Mouse (Mus musculus): ENCODE measurements around the gene Trim43a. TPM values are rescaled to one million over a fixed set of nuclear protein-coding genes. Genes with fewer than 3 reads are reported as not detected.
"Not testable (repeated sequence)": the region's sequence is repeated elsewhere in the genome, so short reads cannot be mapped to it uniquely, and the experiment has no call there.

The Trim43a gene
- polyA plus RNA-seq (2016; fragmentation: Nextera tagmentation; extraction: Ambion mirVana), result 0.22 and 0.48 TPM in 2 replicates

- ATAC-seq (ENCODE audit: low FRiP score); H3K9me3 ChIP-seq (replicated peaks); H3K4me1 ChIP-seq: not testable (repeated sequence)
Measured at GRCm38 (mm10) chr9:88580591-88580990, at the start of gene Trim43a. Gene Trim43a, plus strand, starts transcription at chr9:88580891.

GRCm38 (mm10) chr9:88534093-88534492, 46.6 kb upstream of the Trim43a start:
- H3K4me2 ChIP-seq (replicated peaks), result no peak overlapping the region
- no peaks in the 10 kb centered on the region for H3K9me3 ChIP-seq (replicated peaks)
- WGBS, result 91% methylated on average over 5 of the region's 5 CpGs

More at GRCm38 (mm10) chr9:88580591-88580990, at the start of gene Trim43a:
- WGBS, result 82% methylated on average over 2 of the region's 2 CpGs
- not testable (repeated sequence) for H3K4me2 ChIP-seq (replicated peaks); H3K27me3 ChIP-seq; H3K36me3 ChIP-seq; H3K9ac ChIP-seq; H3K27ac ChIP-seq; H3K4me3 ChIP-seq

GRCm38 (mm10) chr9:88539546-88540224, 41.0 kb upstream of the Trim43a start:
- no peak overlapping the region for H3K27ac ChIP-seq
- no peaks in the 10 kb centered on the region for H3K36me3 ChIP-seq
- no peak overlapping the region for H3K4me2 ChIP-seq (replicated peaks)
- H3K4me1 ChIP-seq, result no peaks in the 10 kb centered on the region
- ATAC-seq (ENCODE audit: low FRiP score), result no peak
- no peak overlapping the region for H3K9ac ChIP-seq
- H3K4me3 ChIP-seq, result no peak overlapping the region
- WGBS, result 76% methylated on average over 5 of the region's 5 CpGs
- H3K9me3 ChIP-seq (replicated peaks), result no peaks in the 10 kb centered on the region
- no peaks in the 10 kb centered on the region for H3K27me3 ChIP-seq

More at GRCm38 (mm10) chr9:88534093-88534492, 46.6 kb upstream of the Trim43a start:
- Histone ChIP-seq H3K4me3 (no peak overlapping the region), H3K9ac (no peak overlapping the region), H3K36me3 (no peaks in the 10 kb centered on the region), H3K4me1 (no peaks in the 10 kb centered on the region), H3K27ac (no peak overlapping the region), H3K27me3 (no peaks in the 10 kb centered on the region)
- no peak for ATAC-seq (ENCODE audit: low FRiP score)

- Histone ChIP-seq H3K9ac (no peak overlapping the region), H3K4me3 (no peak overlapping the region), H3K27ac (no peak overlapping the region), H3K36me3 (no peaks in the 10 kb centered on the region), H3K9me3 (replicated peaks) (no peaks in the 10 kb centered on the region), H3K4me1 (no peaks in the 10 kb centered on the region), H3K4me2 (replicated peaks) (no peak overlapping the region), H3K27me3 (no peaks in the 10 kb centered on the region)
- no peak for ATAC-seq (ENCODE audit: low FRiP score)
- WGBS, result 30% methylated on average over 2 of the region's 2 CpGs
Measured at GRCm38 (mm10) chr9:88542816-88543215, 37.9 kb upstream of the Trim43a start.

- H3K4me2 ChIP-seq (replicated peaks), result no peak overlapping the region
- 38% methylated on average over 3 of the region's 3 CpGs for WGBS
- H3K4me3 ChIP-seq, result no peak overlapping the region
- no peaks in the 10 kb centered on the region for H3K9me3 ChIP-seq (replicated peaks)
- no peaks in the 10 kb centered on the region for H3K27me3 ChIP-seq
- peaks cover 20% of the 10 kb centered on the region for H3K4me1 ChIP-seq
- H3K9ac ChIP-seq, result no peak overlapping the region
- H3K36me3 ChIP-seq, result no peaks in the 10 kb centered on the region
- no peak for ATAC-seq (ENCODE audit: low FRiP score)
- H3K27ac ChIP-seq, result no peak overlapping the region
Measured at GRCm38 (mm10) chr9:88545534-88545933, 35.2 kb upstream of the Trim43a start.

GRCm38 (mm10) chr9:88546166-88546565, 34.5 kb upstream of the Trim43a start:
- H3K4me2 ChIP-seq (replicated peaks), result no peak overlapping the region
- no peaks in the 10 kb centered on the region for H3K27me3 ChIP-seq
- no peaks in the 10 kb centered on the region for H3K9me3 ChIP-seq (replicated peaks)
- H3K9ac ChIP-seq, result no peak overlapping the region
- H3K4me3 ChIP-seq, result no peak overlapping the region
- no peak overlapping the region for H3K27ac ChIP-seq
- peaks cover 20% of the 10 kb centered on the region for H3K4me1 ChIP-seq
- ATAC-seq (ENCODE audit: low FRiP score), result no peak
- 5% methylated on average over 2 of the region's 2 CpGs for WGBS
- H3K36me3 ChIP-seq, result no peaks in the 10 kb centered on the region

- H3K36me3 ChIP-seq, result no peaks in the 10 kb centered on the region
- peaks cover 20% of the 10 kb centered on the region for H3K4me1 ChIP-seq
- no peak overlapping the region for H3K27ac ChIP-seq
- no peaks in the 10 kb centered on the region for H3K27me3 ChIP-seq
- no peaks in the 10 kb centered on the region for H3K9me3 ChIP-seq (replicated peaks)
- no peak overlapping the region for H3K4me2 ChIP-seq (replicated peaks)
- no peak overlapping the region for H3K9ac ChIP-seq
- 65% methylated on average over 8 of the region's 8 CpGs for whole genome bisulfite sequencing
- no peak for ATAC-seq (ENCODE audit: low FRiP score)
- H3K4me3 ChIP-seq, result no peak overlapping the region
Measured at GRCm38 (mm10) chr9:88546657-88547056, 34.0 kb upstream of the Trim43a start.

- H3K9me3 ChIP-seq (replicated peaks), result no peaks in the 10 kb centered on the region
- H3K9ac ChIP-seq, result no peak overlapping the region
- peaks cover 20% of the 10 kb centered on the region for H3K4me1 ChIP-seq
- peak; percentile 57 for ATAC-seq (ENCODE audit: low FRiP score)
- WGBS, result 30% methylated on average over 7 of the region's 7 CpGs
- no peaks in the 10 kb centered on the region; the same call in 1 of the 2 replicates for H3K36me3 ChIP-seq
- H3K27ac ChIP-seq, result no peak overlapping the region
- H3K27me3 ChIP-seq, result no peaks in the 10 kb centered on the region
- peak overlapping the region; percentile 60 for H3K4me2 ChIP-seq (replicated peaks)
- peak overlapping the region; percentile 74 for H3K4me3 ChIP-seq
Measured at GRCm38 (mm10) chr9:88547270-88547669, 33.4 kb upstream of the Trim43a start.

GRCm38 (mm10) chr9:88547851-88548613, 32.7 kb upstream of the Trim43a start, which contains the start of gene Zfp949:
Gene Zfp949, plus strand, starts transcription at chr9:88548020.
- under 1% methylated on average over 30 of the region's 30 CpGs for WGBS
- H3K27me3 ChIP-seq, result no peaks in the 10 kb centered on the region
- H3K9me3 ChIP-seq (replicated peaks), result no peaks in the 10 kb centered on the region
- H3K9ac ChIP-seq, result peak within 1 kb of the TSS; percentile 70
- H3K4me3 ChIP-seq, result peak within 1 kb of the TSS; percentile 74
- H3K4me2 ChIP-seq (replicated peaks), result peak within 1 kb of the TSS; percentile 60
- H3K27ac ChIP-seq, result peak within 1 kb of the TSS; percentile 86
- H3K4me1 ChIP-seq, result peaks cover 20% of the 10 kb centered on the region
- peak; percentile 95 for ATAC-seq (ENCODE audit: low FRiP score)
- peaks cover 6% of the 10 kb centered on the region; the same call in 1 of the 2 replicates for H3K36me3 ChIP-seq

GRCm38 (mm10) chr9:88548614-88548945, 32.1 kb upstream of the Trim43a start:
- H3K36me3 ChIP-seq, result peaks cover 9% of the 10 kb centered on the region; the same call in 1 of the 2 replicates
- peak overlapping the region; percentile 70 for H3K9ac ChIP-seq
- WGBS, result 7% methylated on average over 8 of the region's 8 CpGs
- peak overlapping the region; percentile 74 for H3K4me3 ChIP-seq
- no peaks in the 10 kb centered on the region for H3K27me3 ChIP-seq
- peak overlapping the region; percentile 60 for H3K4me2 ChIP-seq (replicated peaks)
- peaks cover 20% of the 10 kb centered on the region for H3K4me1 ChIP-seq
- ATAC-seq (ENCODE audit: low FRiP score), result no peak
- peak overlapping the region; percentile 86 for H3K27ac ChIP-seq
- no peaks in the 10 kb centered on the region for H3K9me3 ChIP-seq (replicated peaks)

GRCm38 (mm10) chr9:88553071-88553470, 27.6 kb upstream of the Trim43a start:
- 99% methylated on average over 14 of the region's 14 CpGs for WGBS
- Histone ChIP-seq H3K4me2 (replicated peaks) (no peak overlapping the region), H3K27ac (no peak overlapping the region), H3K9me3 (replicated peaks) (no peaks in the 10 kb centered on the region), H3K4me3 (no peak overlapping the region), H3K36me3 (peaks cover 26% of the 10 kb centered on the region), H3K9ac (no peak overlapping the region), H3K4me1 (peaks cover 20% of the 10 kb centered on the region), H3K27me3 (no peaks in the 10 kb centered on the region)
- ATAC-seq (ENCODE audit: low FRiP score), result no peak

GRCm38 (mm10) chr9:88558146-88558545, 22.5 kb upstream of the Trim43a start:
- Histone ChIP-seq H3K4me3 (no peak overlapping the region), H3K4me2 (replicated peaks) (no peak overlapping the region), H3K9me3 (replicated peaks) (0 out of 2 replicates have a peak, but pooled peaks cover 4% of the 10 kb centered on the region), H3K4me1 (no peaks in the 10 kb centered on the region), H3K27ac (no peak overlapping the region), H3K27me3 (no peaks in the 10 kb centered on the region), H3K9ac (no peak overlapping the region), H3K36me3 (peaks cover 44% of the 10 kb centered on the region)
- ATAC-seq (ENCODE audit: low FRiP score), result no peak
- whole genome bisulfite sequencing, result 89% methylated on average over 4 of the region's 4 CpGs
